Mouse (Mus musculus): Measurements from ENCODE around the gene Fcer2a. TPM values are rescaled to one million over a fixed set of nuclear protein-coding genes. Genes with fewer than 3 reads are reported as not detected.

Fcer2a gene
- total RNA-seq, 1 experiment = 0.18 TPM

GRCm38 (mm10) chr8:3655526-3655925, 38.4 kb downstream of the Fcer2a start, which contains the start of gene Retn:
Retn (plus strand) TSS chr8:3655770.
- no peak within 1 kb of the TSS for H3K4me3 ChIP-seq (ENCODE audit: insufficient read depth in 1 of 2, low read depth in 1 of 2, low read length in 2 of 2, poor library complexity in 1 of 2, severe bottlenecking in 1 of 2)
- no peaks in the 10 kb centered on the region for H3K36me3 ChIP-seq (ENCODE audit: control insufficient read depth, insufficient read depth, low read length, poor library complexity, severe bottlenecking)
- no peak for DNase-seq (ENCODE audit: low read depth, low spot score)
- in situ Hi-C loops (cut with MboI; ENCODE audit: low sequenced_read_pairs in 2 of 2, unreplicated experiment in 2 of 2) = no loop called here
- H3K9ac ChIP-seq (ENCODE audit: insufficient read depth, low read depth, low read length, poor library complexity, severe bottlenecking) = no peak within 1 kb of the TSS
- H3K4me1 ChIP-seq (ENCODE audit: control insufficient read depth in 2 of 2, insufficient read depth in 2 of 2, low read length in 2 of 2, poor library complexity in 1 of 2) = peaks cover 0 to 5% of the 10 kb centered on the region in 2 experiments; a peak in 1 of 4 replicates
- TF ChIP-seq CHD2 (IDR thresholded peaks at IDR 0.05; ENCODE audit: low read depth, low read length) (no peak), ZNF384 (IDR thresholded peaks at IDR 0.05; ENCODE audit: low read depth, low read length) (no peak), MAFK (IDR thresholded peaks at IDR 0.05; ENCODE audit: insufficient read depth, low read depth, low read length) (no peak), ZC3H11A (IDR thresholded peaks at IDR 0.05; ENCODE audit: borderline replicate concordance, low read depth, low read length) (no peak), HCFC1 (IDR thresholded peaks at IDR 0.05; ENCODE audit: borderline replicate concordance, insufficient read depth, low read length) (no peak)
- no peak within 1 kb of the TSS for H3K27ac ChIP-seq (ENCODE audit: insufficient read depth, low read depth, low read length, poor library complexity, severe bottlenecking)
- no peaks in the 10 kb centered on the region for H3K9me3 ChIP-seq (ENCODE audit: control insufficient read depth, insufficient read depth, low read depth, low read length)

DNA sequence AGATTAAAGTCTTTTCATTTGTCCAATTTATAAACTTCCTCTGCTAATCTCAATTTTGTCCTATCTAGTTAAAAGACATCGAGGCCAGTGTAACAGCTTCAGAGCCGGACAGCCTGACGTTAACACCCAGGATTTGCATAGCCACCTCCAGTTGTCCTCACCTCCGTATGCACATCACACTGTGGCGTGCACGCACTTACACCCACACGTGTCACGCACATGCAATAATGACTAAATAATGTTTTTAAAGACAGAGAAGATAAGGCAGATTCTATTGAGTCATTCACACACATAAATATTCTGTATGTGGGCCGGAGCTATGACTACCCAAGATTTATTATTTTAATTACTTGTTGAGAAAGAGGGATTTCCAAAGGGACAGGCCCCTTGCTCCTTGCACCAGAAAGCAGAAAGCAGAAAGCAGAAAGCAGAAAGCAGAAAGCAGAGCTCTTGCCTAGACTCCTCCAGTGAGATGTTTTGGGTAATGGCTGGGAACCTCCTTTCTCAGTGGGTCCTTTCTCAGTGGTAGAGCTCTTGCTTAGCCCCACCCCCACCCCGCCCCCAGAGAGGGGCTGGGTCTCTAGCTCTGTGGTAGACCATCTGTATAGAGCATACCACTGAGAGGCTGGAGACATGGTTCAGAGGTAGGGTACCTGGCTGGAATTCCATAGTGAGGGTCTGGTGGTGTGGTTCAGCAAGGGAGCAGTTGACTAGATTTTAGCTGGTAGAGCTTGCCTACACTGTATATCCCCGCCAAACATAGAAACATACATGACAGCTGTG, 39.1 kb downstream of the Fcer2a start:
- TF ChIP-seq CHD2 (IDR thresholded peaks at IDR 0.05; ENCODE audit: low read depth, low read length) = no peak
- no peak for TF ChIP-seq MAFK (IDR thresholded peaks at IDR 0.05; ENCODE audit: insufficient read depth, low read depth, low read length)
- TF ChIP-seq HCFC1 (IDR thresholded peaks at IDR 0.05; ENCODE audit: borderline replicate concordance, insufficient read depth, low read length) = no peak
- TF ChIP-seq ZNF384 (IDR thresholded peaks at IDR 0.05; ENCODE audit: low read depth, low read length) = no peak
- TF ChIP-seq ZC3H11A (IDR thresholded peaks at IDR 0.05; ENCODE audit: borderline replicate concordance, low read depth, low read length) = no peak
- Histone ChIP-seq H3K9me3 (ENCODE audit: control insufficient read depth, insufficient read depth, low read depth, low read length) (no peaks in the 10 kb centered on the region), H3K4me3 (ENCODE audit: insufficient read depth in 1 of 2, low read depth in 1 of 2, low read length in 2 of 2, poor library complexity in 1 of 2, severe bottlenecking in 1 of 2) (no peak overlapping the region), H3K36me3 (ENCODE audit: control insufficient read depth, insufficient read depth, low read length, poor library complexity, severe bottlenecking) (no peaks in the 10 kb centered on the region), H3K9ac (ENCODE audit: insufficient read depth, low read depth, low read length, poor library complexity, severe bottlenecking) (no peak overlapping the region), H3K27ac (ENCODE audit: insufficient read depth, low read depth, low read length, poor library complexity, severe bottlenecking) (no peak overlapping the region), H3K4me1 (ENCODE audit: control insufficient read depth in 2 of 2, insufficient read depth in 2 of 2, low read length in 2 of 2, poor library complexity in 1 of 2) (peaks cover 0 to 5% of the 10 kb centered on the region in 2 experiments; a peak in 1 of 4 replicates)
- no peak for DNase-seq (ENCODE audit: low read depth, low spot score)
- in situ Hi-C loops (cut with MboI; ENCODE audit: low sequenced_read_pairs in 2 of 2, unreplicated experiment in 2 of 2) = no loop called here

DNA sequence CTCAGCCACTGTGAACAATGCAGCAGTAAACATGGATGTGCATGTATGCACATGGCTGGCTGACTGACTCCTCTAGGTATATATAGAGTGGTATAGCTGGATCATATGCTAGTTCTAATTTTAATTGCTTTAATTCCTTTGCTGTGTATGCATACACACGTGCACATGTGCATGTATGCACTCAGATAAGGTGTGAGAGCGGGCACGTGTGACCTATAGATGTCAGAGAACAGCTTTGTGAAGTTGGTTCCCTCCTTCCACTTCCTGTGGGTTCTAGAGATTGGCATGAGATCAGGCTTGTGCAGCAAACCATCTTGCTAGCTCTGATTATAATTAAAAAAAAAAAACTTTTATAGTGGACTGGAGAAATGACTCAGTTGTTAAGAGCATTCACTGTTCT, 41.1 kb downstream of the Fcer2a start:
- TF ChIP-seq CHD2 (IDR thresholded peaks at IDR 0.05; ENCODE audit: low read depth, low read length) (no peak), ZC3H11A (IDR thresholded peaks at IDR 0.05; ENCODE audit: borderline replicate concordance, low read depth, low read length) (no peak)
- no peak overlapping the region for H3K4me3 ChIP-seq (ENCODE audit: insufficient read depth in 1 of 2, low read depth in 1 of 2, low read length in 2 of 2, poor library complexity in 1 of 2, severe bottlenecking in 1 of 2)
- H3K36me3 ChIP-seq (ENCODE audit: control insufficient read depth, insufficient read depth, low read length, poor library complexity, severe bottlenecking) = no peaks in the 10 kb centered on the region
- no peak for DNase-seq (ENCODE audit: low read depth, low spot score)
- H3K27ac ChIP-seq (ENCODE audit: insufficient read depth, low read depth, low read length, poor library complexity, severe bottlenecking) = no peak overlapping the region
- no peak overlapping the region for H3K9ac ChIP-seq (ENCODE audit: insufficient read depth, low read depth, low read length, poor library complexity, severe bottlenecking)
- peaks cover 0 to 8% of the 10 kb centered on the region in 2 experiments; a peak in 1 of 4 replicates for H3K4me1 ChIP-seq (ENCODE audit: control insufficient read depth in 2 of 2, insufficient read depth in 2 of 2, low read length in 2 of 2, poor library complexity in 1 of 2)
- in situ Hi-C loops (cut with MboI; ENCODE audit: low sequenced_read_pairs in 2 of 2, unreplicated experiment in 2 of 2) = no loop called here
- H3K9me3 ChIP-seq (ENCODE audit: control insufficient read depth, insufficient read depth, low read depth, low read length) = no peaks in the 10 kb centered on the region

GRCm38 (mm10) chr8:3648990-3649389, 45.0 kb downstream of the Fcer2a start:
- in situ Hi-C loops (cut with MboI; ENCODE audit: low sequenced_read_pairs in 2 of 2, unreplicated experiment in 2 of 2) = no loop called here
- H3K27ac ChIP-seq (ENCODE audit: insufficient read depth, low read depth, low read length, poor library complexity, severe bottlenecking) = no peak overlapping the region
- no peak for TF ChIP-seq ZC3H11A (IDR thresholded peaks at IDR 0.05; ENCODE audit: borderline replicate concordance, low read depth, low read length)
- no peak overlapping the region for H3K4me3 ChIP-seq (ENCODE audit: insufficient read depth in 1 of 2, low read depth in 1 of 2, low read length in 2 of 2, poor library complexity in 1 of 2, severe bottlenecking in 1 of 2)
- no peak overlapping the region for H3K9ac ChIP-seq (ENCODE audit: insufficient read depth, low read depth, low read length, poor library complexity, severe bottlenecking)
- H3K36me3 ChIP-seq (ENCODE audit: control insufficient read depth, insufficient read depth, low read length, poor library complexity, severe bottlenecking) = no peaks in the 10 kb centered on the region
- no peak for DNase-seq (ENCODE audit: low read depth, low spot score)
- H3K4me1 ChIP-seq (ENCODE audit: control insufficient read depth in 2 of 2, insufficient read depth in 2 of 2, low read length in 2 of 2, poor library complexity in 1 of 2) = peaks cover 0 to 13% of the 10 kb centered on the region in 2 experiments; a peak in 3 of 4 replicates
- no peaks in the 10 kb centered on the region for H3K9me3 ChIP-seq (ENCODE audit: control insufficient read depth, insufficient read depth, low read depth, low read length)

- Histone ChIP-seq H3K27ac (ENCODE audit: insufficient read depth, low read depth, low read length, poor library complexity, severe bottlenecking) (no peak overlapping the region), H3K36me3 (ENCODE audit: control insufficient read depth, insufficient read depth, low read length, poor library complexity, severe bottlenecking) (no peaks in the 10 kb centered on the region; the same call in 1 of the 2 replicates), H3K4me1 (ENCODE audit: control insufficient read depth in 2 of 2, insufficient read depth in 2 of 2, low read length in 2 of 2, poor library complexity in 1 of 2) (peaks cover 0 to 13% of the 10 kb centered on the region in 2 experiments; a peak in 3 of 4 replicates), H3K9me3 (ENCODE audit: control insufficient read depth, insufficient read depth, low read depth, low read length) (no peaks in the 10 kb centered on the region), H3K9ac (ENCODE audit: insufficient read depth, low read depth, low read length, poor library complexity, severe bottlenecking) (no peak overlapping the region), H3K4me3 (ENCODE audit: insufficient read depth in 1 of 2, low read depth in 1 of 2, low read length in 2 of 2, poor library complexity in 1 of 2, severe bottlenecking in 1 of 2) (no peak overlapping the region)
- TF ChIP-seq HCFC1 (IDR thresholded peaks at IDR 0.05; ENCODE audit: borderline replicate concordance, insufficient read depth, low read length) (no peak), MAFK (IDR thresholded peaks at IDR 0.05; ENCODE audit: insufficient read depth, low read depth, low read length) (no peak), ZC3H11A (IDR thresholded peaks at IDR 0.05; ENCODE audit: borderline replicate concordance, low read depth, low read length) (no peak), ZNF384 (IDR thresholded peaks at IDR 0.05; ENCODE audit: low read depth, low read length) (no peak), CHD2 (IDR thresholded peaks at IDR 0.05; ENCODE audit: low read depth, low read length) (no peak)
- DNase-seq (ENCODE audit: low read depth, low spot score) = no peak
- in situ Hi-C loops (cut with MboI; ENCODE audit: low sequenced_read_pairs in 2 of 2, unreplicated experiment in 2 of 2) = no loop called here
These were observed 45.7 kb downstream of the Fcer2a start for GRCm38 (mm10) chr8:3648268-3648667.

Data from ES-E14 (cell line).